In the genomic region with DNA sequence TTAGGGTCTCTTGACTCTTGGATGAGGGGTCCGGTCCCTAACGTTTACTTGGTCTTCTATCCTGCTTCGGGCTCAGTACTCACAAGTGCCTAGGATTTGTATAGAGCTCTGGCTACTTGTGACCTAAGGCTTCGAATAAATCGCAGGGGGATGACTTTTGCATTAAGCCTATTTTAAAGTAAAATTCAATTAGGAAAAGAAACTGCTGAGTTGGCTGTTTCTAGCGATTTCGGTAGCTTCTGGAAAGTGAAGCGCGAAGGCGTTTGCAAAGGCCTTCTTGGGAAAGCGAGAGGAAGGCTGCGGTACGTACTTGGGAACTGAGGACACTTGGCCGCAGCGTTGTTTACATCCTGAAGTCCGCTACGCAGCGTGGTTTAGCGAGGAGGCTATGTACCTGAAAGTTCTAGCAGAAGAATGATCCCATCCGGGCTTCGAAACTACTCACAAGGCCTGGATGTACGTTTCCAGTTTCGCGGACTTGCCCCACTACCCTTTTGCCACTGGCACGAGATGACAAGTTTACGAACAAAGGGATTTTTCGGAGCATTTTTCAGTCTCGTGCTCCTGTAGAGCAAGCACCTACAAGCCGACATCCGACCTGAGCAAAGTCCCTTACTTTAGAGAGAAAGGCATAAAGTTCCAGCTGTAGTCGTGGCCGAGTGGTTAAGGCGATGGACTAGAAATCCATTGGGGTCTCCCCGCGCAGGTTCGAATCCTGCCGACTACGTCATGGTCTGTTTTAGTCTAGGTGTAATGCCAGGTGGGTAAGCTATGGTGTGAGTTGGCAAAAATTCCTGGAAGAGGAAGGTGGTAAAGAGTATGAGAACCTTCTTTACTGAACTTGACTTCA, we compare ENCODE assay signal across 8 mouse cellular contexts. TPM values are rescaled to one million over a fixed set of nuclear protein-coding genes. Genes with fewer than 3 reads are reported as not detected.
DNase-seq lines count a peak whose midpoint lies in the region; ATAC-seq and TF ChIP-seq lines count a peak whose summit lies in the region.

No protein-coding gene starts in this region.

- no peak overlapping the region for H3K27ac ChIP-seq in intestine, embryonic 15.5 days
- H3K27ac ChIP-seq in liver, postnatal 0 days (ENCODE audit: low read depth) = no peak overlapping the region
- no peak overlapping the region for H3K27ac ChIP-seq in neural tube, embryonic 12.5 days

- peak overlapping the region; percentile 38 for H3K4me3 ChIP-seq in intestine, embryonic 15.5 days (replicated peaks)
- H3K4me3 ChIP-seq in liver, postnatal 0 days (ENCODE audit: low read depth, low read length) = peak overlapping the region; percentile 46
- H3K4me3 ChIP-seq in neural tube, embryonic 12.5 days = peak overlapping the region; percentile 30

- 0 out of 2 replicates have a peak, but pooled peaks cover 3% of the 10 kb centered on the region for H3K27me3 ChIP-seq in intestine, embryonic 15.5 days (replicated peaks)
- peaks cover 4% of the 10 kb centered on the region for H3K27me3 ChIP-seq in liver, postnatal 0 days (ENCODE audit: insufficient read depth, low read length)
- peaks cover 28% of the 10 kb centered on the region for H3K27me3 ChIP-seq in neural tube, embryonic 12.5 days (replicated peaks)

- no peak for TF ChIP-seq CTCF in liver, postnatal 0 days (IDR thresholded peaks at IDR 0.05; ENCODE audit: low read depth)

- peak; percentile 22 for DNase-seq in right cerebral cortex, postnatal 14 days
- DNase-seq in right cerebral cortex, postnatal 25 days = no peak
- DNase-seq in heart, adult 11 months = peak; percentile 97
- peak; percentile 72 for DNase-seq in liver, postnatal 0 days
- DNase-seq in thymus, postnatal 25 days = peak; percentile 84

- 3% methylated on average over 38 of the region's 38 CpGs for WGBS in intestine, embryonic 15.5 days
- under 1% methylated on average over 38 of the region's 38 CpGs for WGBS in liver, postnatal 0 days (ENCODE audit: insufficient replicate concordance)
- under 1% methylated on average over 38 of the region's 38 CpGs for WGBS in neural tube, embryonic 12.5 days

- TF ChIP-seq EP300 in liver, postnatal 0 days (IDR thresholded peaks at IDR 0.05; ENCODE audit: low read depth) = no peak

- peak; percentile 37; the same call in 1 of the 2 replicates for ATAC-seq in common myeloid progenitor, adult 5-6 weeks (replicated peaks; ENCODE audit: low read depth, poor library complexity, severe bottlenecking)
- ATAC-seq in intestine, embryonic 15.5 days = peak; percentile 88
- peak; percentile 81 for ATAC-seq in liver, postnatal 0 days
- peak; percentile 63 for ATAC-seq in neural tube, embryonic 12.5 days (ENCODE audit: low FRiP score, low read depth)

- H3K4me2 ChIP-seq in intestine, embryonic 15.5 days (replicated peaks) = peak overlapping the region; percentile 74
- H3K4me2 ChIP-seq in liver, postnatal 0 days (ENCODE audit: low read depth, low read length) = peak overlapping the region; percentile 77
- peak overlapping the region; percentile 64 for H3K4me2 ChIP-seq in neural tube, embryonic 12.5 days (replicated peaks)

- no peaks in the 10 kb centered on the region for H3K9me3 ChIP-seq in intestine, embryonic 15.5 days
- no peaks in the 10 kb centered on the region for H3K9me3 ChIP-seq in liver, postnatal 0 days (ENCODE audit: low read length)
- H3K9me3 ChIP-seq in neural tube, embryonic 12.5 days = no peaks in the 10 kb centered on the region

- H3K9ac ChIP-seq in intestine, embryonic 15.5 days = peak overlapping the region; percentile 11; the same call in 1 of the 2 replicates
- H3K9ac ChIP-seq in liver, postnatal 0 days (replicated peaks) = peak overlapping the region; percentile 55; the same call in 1 of the 2 replicates
- 0 out of 2 replicates have a peak overlapping the region, but pooled peaks have one; percentile 31 for H3K9ac ChIP-seq in neural tube, embryonic 12.5 days

- H3K36me3 ChIP-seq in intestine, embryonic 15.5 days = no peaks in the 10 kb centered on the region
- no peaks in the 10 kb centered on the region for H3K36me3 ChIP-seq in liver, postnatal 0 days (replicated peaks; ENCODE audit: insufficient read depth, low read length)
- H3K36me3 ChIP-seq in neural tube, embryonic 12.5 days = no peaks in the 10 kb centered on the region

- H3K4me1 ChIP-seq in intestine, embryonic 15.5 days (replicated peaks) = 0 out of 2 replicates have a peak, but pooled peaks cover 3% of the 10 kb centered on the region
- H3K4me1 ChIP-seq in liver, postnatal 0 days (ENCODE audit: insufficient read depth) = peaks cover 29% of the 10 kb centered on the region
- peaks cover 6% of the 10 kb centered on the region for H3K4me1 ChIP-seq in neural tube, embryonic 12.5 days

RNA-seq across cellular contexts. Expression of gene Zfp184, which starts 26.1 kb away (rescaled TPM):
- 13.1 and 13.9 TPM in 2 replicates for total RNA-seq in common myeloid progenitor, adult 5-6 weeks (2017)
- 6.2 and 7.5 TPM in 2 replicates for polyA plus RNA-seq in intestine, embryonic 15.5 days (2015; fragmentation: Nextera tagmentation; extraction: Ambion mirVana)
- polyA plus RNA-seq in liver, postnatal 0 days (2015; fragmentation: Nextera tagmentation; extraction: Ambion mirVana) = 0.27 and 0.32 TPM in 2 replicates
- 19.1 and 19.4 TPM in 2 replicates for polyA plus RNA-seq in neural tube, embryonic 12.5 days (2016; fragmentation: Nextera tagmentation; extraction: Ambion mirVana)

Comparison
In these comparisons a context has a peak if more than half of its experiments do, and no peak if none do; other contexts are left out.
1. ATAC-seq: peak in every context shown above with its lines; median percentile 88 in intestine, embryonic 15.5 days; 81 in liver, postnatal 0 days; 63 in neural tube, embryonic 12.5 days; 37 in common myeloid progenitor, adult 5-6 weeks.